Mouse (Mus musculus) G1E (cell line): ENCODE data around the gene Tent4a.

Experiments
- CTCF ChIP-seq: IDR thresholded peaks from 2 replicates; pipeline ENCODE4 v1.5.1; 2012; ENCODE audit warnings: low read depth, low read length, inconsistent platforms, mixed read lengths
- GATA1 ChIP-seq: IDR thresholded peaks from 2 replicates; pipeline ENCODE4 v1.6.1; 2012; ENCODE audit warnings: borderline replicate concordance, low read length, inconsistent platforms, mixed read lengths
- POLR2AphosphoS5 ChIP-seq: IDR thresholded peaks from 2 replicates; pipeline ENCODE4 v1.6.1; 2012; ENCODE audit warnings: low read depth, low read length, inconsistent platforms; ENCODE audit not compliant: insufficient replicate concordance
- TAL1 ChIP-seq: conservative IDR thresholded peaks from 2 replicates; pipeline ENCODE4 v1.6.1; 2012; ENCODE audit warnings: low read depth, low read length, inconsistent platforms, mixed read lengths

- TF ChIP-seq CTCF (no peak), TAL1 (no peak), GATA1 (no peak), POLR2AphosphoS5 (no peak)
Observed at GRCm38 (mm10) chr13:69583591-69583990, 49.2 kb upstream of the Tent4a start.
